Mouse (Mus musculus) hindbrain, embryonic 13.5 days (tissue): ENCODE data around the gene Arhgap25. TPM values are rescaled to one million over a fixed set of nuclear protein-coding genes. Genes with fewer than 3 reads are reported as not detected.
"Not testable (repeated sequence)": the region's sequence is repeated elsewhere in the genome, so short reads cannot be mapped to it uniquely, and the experiment has no call there.

ENCODE experiments used
- ATAC-seq: fragments of 200-750 bp; cut with Nextera tagmentation; 2 replicates; pipeline ENCODE4 v1.8.0; 2017; ENCODE audit warnings: moderate TSS enrichment; ENCODE audit not compliant: low FRiP score
- H3K27ac ChIP-seq: fragments of 300-500 bp; sonication (generic); 2 replicates; pipeline ENCODE4 v1.5.1; 2015; ENCODE audit warnings: inconsistent platforms, mild to moderate bottlenecking, moderate library complexity
- H3K27me3 ChIP-seq: fragments of 300-500 bp; sonication (generic); 2 replicates; pipeline ENCODE4 v1.6.1; 2015; ENCODE audit warnings: mild to moderate bottlenecking, inconsistent platforms
- H3K36me3 ChIP-seq: fragments of 300-500 bp; sonication (generic); 2 replicates; pipeline ENCODE4 v1.6.1; 2015; ENCODE audit warnings: mild to moderate bottlenecking, inconsistent platforms
- H3K4me1 ChIP-seq: fragments of 300-500 bp; sonication (generic); replicated peaks from 2 replicates; pipeline ENCODE4 v1.6.1; 2015; ENCODE audit warnings: inconsistent platforms
- H3K4me2 ChIP-seq: fragments of 300-500 bp; sonication (generic); 2 replicates; pipeline ENCODE4 v1.6.1; 2015; ENCODE audit warnings: inconsistent platforms, mild to moderate bottlenecking, moderate library complexity
- H3K4me3 ChIP-seq: fragments of 300-500 bp; sonication (generic); 2 replicates; pipeline ENCODE4 v1.5.1; 2015; ENCODE audit warnings: mild to moderate bottlenecking, inconsistent platforms
- H3K9ac ChIP-seq: fragments of 300-500 bp; sonication (generic); 2 replicates; pipeline ENCODE4 v1.6.1; 2015; ENCODE audit warnings: mild to moderate bottlenecking, inconsistent platforms
- H3K9me3 ChIP-seq: fragments of 300-500 bp; sonication (generic); 2 replicates; pipeline ENCODE4 v1.6.1; 2016; ENCODE audit warnings: inconsistent platforms
- WGBS: fragments of 180-500 bp; shearing (Covaris S2); methylation state at CpG from one replicate; pipeline ENCODE4 v1.1.7; 2015; 5-methylcytosine and 5-hydroxymethylcytosine counted together
- polyA plus RNA-seq: library from polyadenylated mRNA; unstranded; fragments of >200 nt; fragmentation: Nextera tagmentation; extraction: Ambion mirVana; gene quantifications from 2 replicates; pipeline ENCODE4 v1.2.1, GENCODE M21; 2015

Gene Arhgap25
- polyA plus RNA-seq, 1 experiment from 2014 or later: 2.4 TPM

- Histone ChIP-seq H3K9ac (no peak overlapping the region), H3K36me3 (no peaks in the 10 kb centered on the region), H3K4me3 (no peak overlapping the region), H3K27me3 (no peaks in the 10 kb centered on the region), H3K27ac (no peak overlapping the region), H3K4me1 (0 out of 2 replicates have a peak, but pooled peaks cover 3% of the 10 kb centered on the region), H3K9me3 (no peaks in the 10 kb centered on the region), H3K4me2 (no peak overlapping the region)
- no peak for ATAC-seq
- 91% methylated on average over 2 of the region's 2 CpGs for WGBS
These were observed 1.5 kb downstream of the Arhgap25 start for GRCm38 (mm10) chr6:87531456-87532015.

GRCm38 (mm10) chr6:87530386-87530785 is 2.7 kb downstream of the Arhgap25 start:
- Histone ChIP-seq H3K9ac (no peak overlapping the region), H3K4me2 (no peak overlapping the region), H3K9me3 (no peaks in the 10 kb centered on the region), H3K27me3 (no peaks in the 10 kb centered on the region), H3K4me1 (0 out of 2 replicates have a peak, but pooled peaks cover 3% of the 10 kb centered on the region), H3K27ac (no peak overlapping the region), H3K36me3 (no peaks in the 10 kb centered on the region), H3K4me3 (no peak overlapping the region)
- WGBS: 86% methylated on average over 2 of the region's 2 CpGs
- no peak for ATAC-seq

- Histone ChIP-seq H3K4me1 (no peaks in the 10 kb centered on the region), H3K36me3 (no peaks in the 10 kb centered on the region), H3K9me3 (no peaks in the 10 kb centered on the region), H3K4me3 (no peak overlapping the region), H3K27me3 (no peaks in the 10 kb centered on the region), H3K4me2 (no peak overlapping the region), H3K27ac (no peak overlapping the region), H3K9ac (no peak overlapping the region)
- 89% methylated on average over 6 of the region's 6 CpGs for WGBS
- no peak for ATAC-seq
These were observed 5.1 kb downstream of the Arhgap25 start for GRCm38 (mm10) chr6:87527846-87528557.

GRCm38 (mm10) chr6:87527366-87527765 is 5.7 kb downstream of the Arhgap25 start:
- H3K4me2 ChIP-seq: no peak overlapping the region
- no peaks in the 10 kb centered on the region for H3K27me3 ChIP-seq
- WGBS: 89% methylated on average over 4 of the region's 4 CpGs
- H3K27ac ChIP-seq: no peak overlapping the region
- H3K4me3 ChIP-seq: no peak overlapping the region
- no peak for ATAC-seq
- H3K9ac ChIP-seq: no peak overlapping the region
- no peaks in the 10 kb centered on the region for H3K36me3 ChIP-seq
- H3K4me1 ChIP-seq: no peaks in the 10 kb centered on the region
- no peaks in the 10 kb centered on the region for H3K9me3 ChIP-seq

GRCm38 (mm10) chr6:87525126-87525525 is 7.9 kb downstream of the Arhgap25 start:
- Histone ChIP-seq H3K9ac (no peak overlapping the region), H3K4me2 (no peak overlapping the region), H3K36me3 (no peaks in the 10 kb centered on the region), H3K9me3 (no peaks in the 10 kb centered on the region), H3K4me3 (no peak overlapping the region), H3K4me1 (no peaks in the 10 kb centered on the region), H3K27ac (no peak overlapping the region), H3K27me3 (no peaks in the 10 kb centered on the region)
- WGBS: 94% methylated on average over 10 of the region's 10 CpGs
- no peak for ATAC-seq

DNA sequence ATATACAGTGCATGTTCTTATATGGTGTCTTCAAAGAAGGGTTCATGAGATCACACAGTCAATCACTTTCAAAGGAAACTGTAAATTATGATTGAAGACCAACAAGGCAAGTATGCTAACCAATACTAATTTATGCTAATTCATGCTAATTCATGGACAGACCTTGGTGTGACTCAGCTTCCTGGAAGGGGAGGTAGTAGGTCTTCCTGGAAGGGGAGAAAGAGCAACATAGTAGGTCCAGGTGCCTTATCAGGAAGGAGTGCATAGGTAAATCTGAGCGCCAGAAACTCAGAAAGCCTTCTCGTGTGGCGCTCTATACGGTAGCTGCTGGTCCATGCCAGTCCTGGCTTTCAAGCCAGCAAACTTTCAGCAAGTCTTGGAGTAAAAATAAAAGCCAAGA is 8.8 kb downstream of the Arhgap25 start:
- no peak overlapping the region for H3K27ac ChIP-seq
- H3K27me3 ChIP-seq: no peaks in the 10 kb centered on the region
- 97% methylated on average over 4 of the region's 4 CpGs for WGBS
- no peak overlapping the region for H3K4me3 ChIP-seq
- H3K9ac ChIP-seq: no peak overlapping the region
- no peak for ATAC-seq
- H3K4me1 ChIP-seq: no peaks in the 10 kb centered on the region
- no peak overlapping the region for H3K4me2 ChIP-seq
- no peaks in the 10 kb centered on the region for H3K9me3 ChIP-seq
- H3K36me3 ChIP-seq: no peaks in the 10 kb centered on the region

DNA sequence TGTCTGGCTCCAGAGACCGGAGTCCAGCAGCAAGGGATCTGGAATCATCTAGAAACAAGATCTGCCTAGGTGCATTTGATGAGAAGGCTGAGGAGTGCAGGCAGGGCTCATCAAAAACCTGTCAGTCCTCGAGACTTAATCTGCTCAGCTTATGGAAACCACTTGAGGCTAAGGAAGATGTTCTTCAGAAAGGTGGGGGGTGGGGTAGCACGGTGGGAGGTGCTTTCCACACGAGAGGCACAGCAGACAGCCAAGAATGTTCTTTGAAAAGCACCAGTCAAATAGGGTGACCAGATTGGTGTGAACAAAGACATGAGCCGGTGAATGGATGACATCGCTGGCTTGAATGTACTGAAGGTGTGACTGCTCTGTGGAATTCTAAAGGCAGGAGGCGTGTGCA is 9.3 kb downstream of the Arhgap25 start:
- H3K9me3 ChIP-seq: no peaks in the 10 kb centered on the region
- 59% methylated on average over 7 of the region's 7 CpGs for WGBS
- H3K27ac ChIP-seq: no peak overlapping the region
- no peak overlapping the region for H3K4me3 ChIP-seq
- H3K4me1 ChIP-seq: no peaks in the 10 kb centered on the region
- no peak overlapping the region for H3K4me2 ChIP-seq
- ATAC-seq: no peak
- no peak overlapping the region for H3K9ac ChIP-seq
- H3K27me3 ChIP-seq: no peaks in the 10 kb centered on the region
- H3K36me3 ChIP-seq: no peaks in the 10 kb centered on the region

GRCm38 (mm10) chr6:87523085-87523484 is 10.0 kb downstream of the Arhgap25 start:
- Histone ChIP-seq H3K9ac (no peak overlapping the region), H3K27ac (no peak overlapping the region), H3K9me3 (no peaks in the 10 kb centered on the region), H3K4me1 (no peaks in the 10 kb centered on the region), H3K27me3 (no peaks in the 10 kb centered on the region), H3K36me3 (no peaks in the 10 kb centered on the region), H3K4me2 (no peak overlapping the region), H3K4me3 (no peak overlapping the region)
- WGBS: 85% methylated on average over 2 of the region's 2 CpGs
- ATAC-seq: no peak

- H3K9ac ChIP-seq: no peak overlapping the region
- H3K9me3 ChIP-seq: no peaks in the 10 kb centered on the region
- no peaks in the 10 kb centered on the region for H3K27me3 ChIP-seq
- H3K4me3 ChIP-seq: no peak overlapping the region
- H3K27ac ChIP-seq: no peak overlapping the region
- no peak overlapping the region for H3K4me2 ChIP-seq
- H3K36me3 ChIP-seq: no peaks in the 10 kb centered on the region
- 33% methylated on average over 3 of the region's 3 CpGs for WGBS
- no peak for ATAC-seq
- H3K4me1 ChIP-seq: no peaks in the 10 kb centered on the region
These were observed 10.8 kb downstream of the Arhgap25 start for GRCm38 (mm10) chr6:87522236-87522635.

- not testable (repeated sequence) for H3K4me3 ChIP-seq, ATAC-seq, H3K9me3 ChIP-seq, H3K4me1 ChIP-seq, H3K9ac ChIP-seq, H3K27me3 ChIP-seq, H3K27ac ChIP-seq, H3K4me2 ChIP-seq, H3K36me3 ChIP-seq
- 90% methylated on average over 6 of the region's 6 CpGs for WGBS
These were observed 11.4 kb downstream of the Arhgap25 start for GRCm38 (mm10) chr6:87521705-87522104.

DNA sequence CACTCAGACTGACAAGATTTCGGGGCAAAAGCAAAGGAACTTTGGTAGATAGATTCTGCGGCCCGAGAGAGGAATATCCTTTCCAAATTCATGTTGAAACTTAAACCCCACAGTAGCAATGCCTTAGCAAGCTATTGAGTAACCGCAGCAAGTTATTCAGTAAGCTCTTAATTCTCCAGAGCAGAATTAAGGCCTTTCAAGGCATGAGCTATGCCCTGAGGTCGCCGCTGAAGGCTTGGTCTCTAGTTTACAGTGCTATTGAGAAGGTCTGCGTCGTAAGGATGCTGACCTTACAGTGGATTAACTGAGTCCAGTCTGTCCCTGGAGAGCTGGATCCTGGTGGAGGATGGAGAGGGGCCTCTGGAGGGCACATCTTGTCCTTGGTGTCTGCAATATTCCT is 12.5 kb downstream of the Arhgap25 start:
- ATAC-seq: no peak
- Histone ChIP-seq H3K27ac (no peak overlapping the region), H3K4me3 (no peak overlapping the region), H3K9ac (no peak overlapping the region), H3K36me3 (no peaks in the 10 kb centered on the region), H3K4me1 (no peaks in the 10 kb centered on the region), H3K9me3 (no peaks in the 10 kb centered on the region), H3K4me2 (no peak overlapping the region), H3K27me3 (no peaks in the 10 kb centered on the region)
- WGBS: 82% methylated on average over 8 of the region's 8 CpGs

- Histone ChIP-seq H3K27me3 (no peaks in the 10 kb centered on the region), H3K4me1 (no peaks in the 10 kb centered on the region), H3K9ac (no peak overlapping the region), H3K27ac (no peak overlapping the region), H3K9me3 (no peaks in the 10 kb centered on the region), H3K36me3 (no peaks in the 10 kb centered on the region), H3K4me3 (no peak overlapping the region), H3K4me2 (no peak overlapping the region)
- no peak for ATAC-seq
- 94% methylated on average over 11 of the region's 11 CpGs for WGBS
These were observed 13.2 kb downstream of the Arhgap25 start for GRCm38 (mm10) chr6:87519809-87520208.

DNA sequence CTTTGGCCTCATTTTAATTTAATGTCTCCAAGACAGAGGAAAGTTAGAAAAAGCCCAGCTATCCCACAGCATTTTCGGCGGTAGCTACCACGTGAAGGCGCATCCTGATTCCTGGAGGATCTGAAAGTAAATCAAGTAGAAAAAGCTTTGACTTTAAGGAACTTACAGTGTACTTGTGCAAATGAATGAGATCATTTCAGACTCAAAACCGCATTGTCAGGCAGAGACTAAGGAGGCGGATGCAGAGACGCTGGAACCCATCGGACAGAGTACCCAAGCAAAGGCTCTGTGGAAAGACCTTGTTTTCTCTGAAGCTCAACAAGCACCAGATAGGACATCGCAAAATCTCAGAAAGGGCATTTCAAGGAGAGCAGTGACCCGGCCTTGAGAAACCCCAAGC is 14.4 kb downstream of the Arhgap25 start:
- no peaks in the 10 kb centered on the region for H3K4me1 ChIP-seq
- H3K27ac ChIP-seq: no peak overlapping the region
- H3K9ac ChIP-seq: no peak overlapping the region
- no peaks in the 10 kb centered on the region for H3K36me3 ChIP-seq
- 96% methylated on average over 10 of the region's 10 CpGs for WGBS
- no peak overlapping the region for H3K4me2 ChIP-seq
- no peaks in the 10 kb centered on the region for H3K9me3 ChIP-seq
- no peak for ATAC-seq
- no peaks in the 10 kb centered on the region for H3K27me3 ChIP-seq
- H3K4me3 ChIP-seq: no peak overlapping the region
